Mouse (Mus musculus) urinary bladder, postnatal 4 days (tissue): Measurements from ENCODE around the gene Adgrl3.

ENCODE experiments used
- DNase-seq, 2 experiments: peaks; one replicate each; pipeline ENCODE4 v3.0.0; 2021 to 2022; ENCODE audit warnings: low spot score in 2 of 2

The Adgrl3 gene

GRCm38 (mm10) chr5:81225486-81225885 is 205.5 kb downstream of the Adgrl3 start:
- no peak for DNase-seq

- no peak for DNase-seq
These were observed 207.3 kb downstream of the Adgrl3 start for GRCm38 (mm10) chr5:81227256-81227655.

DNA sequence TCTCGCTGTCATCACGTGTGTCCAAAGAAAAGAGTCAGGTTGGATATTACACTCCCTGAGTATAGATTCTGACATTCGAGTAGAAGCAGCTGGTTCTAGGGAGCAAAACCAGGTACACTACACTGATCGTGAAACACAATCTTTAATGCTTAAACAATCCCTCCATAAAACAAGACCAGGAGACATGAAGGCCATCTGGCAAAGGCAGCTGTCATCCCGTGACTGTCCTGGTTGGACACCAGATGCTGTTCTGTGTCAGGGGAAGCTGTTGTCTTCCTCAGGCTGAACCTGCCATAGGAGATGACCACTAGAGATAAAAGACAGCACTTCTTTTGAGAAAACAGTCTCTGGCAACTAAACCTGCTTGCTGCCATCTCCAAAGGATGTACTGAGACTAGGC is 228.8 kb downstream of the Adgrl3 start:
- no peak for DNase-seq

DNA sequence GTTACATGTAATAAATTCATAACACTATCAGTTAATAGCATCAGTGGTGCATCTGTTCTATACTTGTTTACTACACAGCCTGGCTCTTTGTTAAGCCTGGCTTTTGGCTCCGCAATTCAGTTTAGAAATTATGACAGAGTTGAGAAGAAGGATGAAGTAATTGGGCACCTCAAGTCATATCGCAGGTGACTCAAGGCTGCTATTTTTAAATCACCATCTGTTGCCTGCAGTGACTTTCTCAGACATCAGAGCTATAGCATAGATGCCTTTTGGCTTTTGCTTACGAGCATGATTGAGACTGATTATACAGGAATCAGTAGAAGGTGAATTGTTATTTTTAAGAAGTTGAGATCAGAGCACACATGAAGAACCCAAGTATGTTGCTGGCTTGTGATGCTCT is 236.2 kb downstream of the Adgrl3 start:
- no peak for DNase-seq

DNA sequence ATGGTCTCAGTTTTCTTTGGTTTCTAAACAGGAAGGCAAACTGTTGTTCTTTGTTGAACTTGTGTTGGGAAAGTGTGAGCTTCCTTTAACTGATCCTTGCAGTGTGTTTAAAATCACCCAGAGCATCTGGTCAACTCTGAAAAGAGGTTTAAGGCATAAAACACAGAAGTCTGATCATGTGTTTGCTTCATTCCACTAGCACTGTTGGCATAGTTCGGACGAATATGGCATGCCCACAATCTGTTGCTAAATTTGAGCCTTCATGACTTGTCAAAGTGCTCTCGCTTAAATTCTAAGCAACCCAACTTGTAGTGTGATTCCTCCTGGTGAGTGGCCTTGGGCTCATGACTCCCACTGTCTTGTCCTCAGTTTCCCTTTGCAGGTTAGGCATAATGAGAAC is 249.8 kb downstream of the Adgrl3 start:
- DNase-seq, result no peak

- no peak for DNase-seq
These were observed 255.6 kb downstream of the Adgrl3 start for GRCm38 (mm10) chr5:81275346-81276047.

- DNase-seq, result no peak
These were observed 259.3 kb downstream of the Adgrl3 start for GRCm38 (mm10) chr5:81279246-81279645.

DNA sequence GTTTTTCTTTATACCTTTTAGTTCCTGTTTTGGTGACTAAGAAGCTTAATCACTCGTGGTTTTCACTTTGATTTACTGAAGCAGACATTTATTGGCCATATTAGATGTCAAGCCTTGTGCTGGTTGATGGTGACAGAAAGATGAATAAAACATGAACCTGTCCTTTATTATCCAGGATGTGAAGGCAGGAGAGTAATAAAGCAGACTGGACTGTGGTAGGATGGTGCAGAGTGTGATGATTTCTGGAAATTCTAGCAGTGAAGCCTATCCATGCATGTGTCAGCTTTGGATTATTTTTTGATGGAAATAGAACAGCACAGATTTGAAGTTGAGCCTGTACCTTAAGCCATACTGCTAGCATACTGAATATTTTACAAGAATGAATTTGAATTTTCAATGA is 265.7 kb downstream of the Adgrl3 start:
- DNase-seq, result no peak

- DNase-seq, result no peak
These were observed 281.9 kb downstream of the Adgrl3 start for GRCm38 (mm10) chr5:81301874-81302273.

DNA sequence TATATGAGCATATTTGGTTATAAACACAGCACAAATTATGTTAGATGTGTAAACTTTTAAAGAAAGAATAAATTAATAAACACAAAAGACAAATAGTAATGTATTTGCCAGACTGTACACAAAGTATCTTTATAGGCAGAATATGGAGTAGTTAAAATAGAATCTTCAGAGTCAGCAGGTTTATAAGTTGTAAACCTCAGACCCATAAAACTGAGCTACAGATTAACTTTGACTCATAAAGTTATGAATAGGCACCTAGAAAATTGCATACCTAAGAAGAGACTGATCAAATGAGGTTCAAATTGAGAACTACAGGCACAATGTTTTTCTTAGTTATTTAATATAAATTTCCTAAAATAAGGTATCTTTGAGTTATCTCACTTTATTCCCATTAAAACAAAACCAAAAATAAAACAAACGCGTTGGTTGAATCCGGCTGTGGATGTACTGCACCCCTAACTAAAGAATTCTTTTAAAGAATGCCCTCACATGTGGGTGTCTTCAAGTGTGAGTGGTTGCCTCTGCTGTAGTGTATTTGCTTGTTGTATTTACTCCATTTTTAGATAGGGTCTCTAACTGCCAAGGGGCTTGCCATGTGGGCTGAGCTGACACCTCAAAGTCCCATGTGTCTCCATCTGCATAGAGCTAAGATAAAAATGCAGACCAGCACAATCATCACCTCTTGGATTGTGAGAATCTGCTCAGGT is 297.6 kb downstream of the Adgrl3 start:
- DNase-seq, result no peak

DNA sequence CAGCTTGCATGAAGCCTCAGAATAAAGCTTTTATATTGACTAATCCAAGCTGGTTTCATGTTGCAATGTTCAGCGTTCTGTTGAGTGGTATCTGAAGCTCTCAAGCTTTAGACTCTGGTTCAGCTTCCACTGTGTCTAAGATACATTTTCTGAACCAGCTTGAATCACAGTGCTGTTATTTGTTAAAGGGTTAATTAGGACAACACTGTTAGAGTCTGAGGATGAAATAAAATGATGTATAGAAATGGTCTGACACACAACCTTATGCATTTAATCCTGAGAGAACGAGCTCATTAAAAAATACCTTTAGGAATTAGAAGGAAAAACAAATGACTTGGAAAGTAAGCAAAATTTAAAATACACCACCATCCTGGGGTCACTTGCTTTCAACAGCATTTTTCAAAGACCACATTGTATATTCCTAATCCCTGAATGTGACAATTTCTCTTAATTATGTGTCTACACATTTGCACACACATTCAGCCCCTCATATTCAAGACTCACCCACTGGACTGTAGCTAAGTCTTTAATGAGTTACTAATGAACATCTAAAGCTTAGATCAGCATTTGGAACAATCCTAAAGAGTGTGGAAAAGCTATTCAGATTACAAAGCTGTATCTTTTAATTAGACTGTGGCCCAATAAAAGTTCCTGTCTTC is 301.5 kb downstream of the Adgrl3 start:
- DNase-seq, result no peak

- DNase-seq, result no peak
These were observed 302.1 kb downstream of the Adgrl3 start for GRCm38 (mm10) chr5:81322064-81322463.

DNA sequence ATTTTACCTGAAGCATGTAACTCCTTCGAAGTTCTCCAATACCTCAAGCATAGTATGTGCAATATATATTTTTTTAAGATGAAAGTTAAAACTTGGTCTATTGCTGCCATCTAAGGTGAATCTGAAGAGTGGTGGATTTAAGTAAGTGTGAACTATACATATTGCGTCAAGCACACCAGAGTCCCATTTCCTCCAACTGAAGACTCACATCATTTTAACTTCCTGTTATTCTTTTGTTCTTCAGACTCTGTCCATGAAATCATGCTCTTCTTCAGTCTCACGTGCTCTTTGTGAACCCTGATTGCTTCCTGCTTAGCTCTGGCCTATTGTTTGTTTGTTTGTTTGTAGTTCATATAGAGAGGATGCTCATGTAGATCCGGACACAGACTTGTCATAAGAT is 307.0 kb downstream of the Adgrl3 start:
- no peak for DNase-seq

- DNase-seq, result no peak
These were observed 307.5 kb downstream of the Adgrl3 start for GRCm38 (mm10) chr5:81327392-81327791.

DNA sequence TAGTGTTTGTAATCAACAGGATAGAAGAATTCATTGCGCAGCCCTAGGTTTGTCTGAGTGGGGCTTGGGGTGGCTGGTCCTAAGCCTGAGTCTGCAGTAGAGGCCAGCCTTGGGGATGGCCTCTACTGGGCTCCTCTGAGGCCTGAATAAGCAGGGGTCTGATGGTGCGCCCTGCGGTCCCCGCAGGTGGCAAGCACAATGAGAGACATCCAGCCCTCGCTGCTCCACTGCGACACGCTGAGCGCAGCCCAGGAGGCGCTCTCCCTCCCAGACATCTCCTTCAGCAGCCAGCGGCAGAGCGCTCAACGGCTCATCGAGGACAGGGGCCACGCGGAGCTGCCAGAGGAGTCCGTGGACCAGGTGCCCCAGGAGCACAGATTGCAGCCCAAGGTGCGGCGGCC is 309.6 kb downstream of the Adgrl3 start:
- DNase-seq, result no peak

GRCm38 (mm10) chr5:81344330-81344729 is 324.4 kb downstream of the Adgrl3 start:
- DNase-seq, result no peak

DNA sequence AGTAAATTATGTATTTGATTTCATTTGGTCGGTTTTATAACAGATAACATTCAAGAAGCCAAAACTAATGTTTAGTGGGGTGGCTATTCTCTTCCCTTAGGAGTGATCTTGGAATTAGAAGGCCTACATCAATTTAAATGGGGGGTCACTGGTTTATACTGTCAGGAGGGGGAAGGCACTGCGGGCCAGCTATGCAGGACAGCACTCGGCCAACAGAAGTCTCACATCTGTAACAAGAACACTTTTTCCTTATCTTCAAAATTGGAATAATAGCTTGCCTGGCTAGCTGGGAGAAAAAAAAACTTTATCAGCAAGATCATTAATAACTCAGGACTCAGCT is 325.1 kb downstream of the Adgrl3 start:
- no peak for DNase-seq

- no peak for DNase-seq
These were observed 325.6 kb downstream of the Adgrl3 start for GRCm38 (mm10) chr5:81345436-81346131.

GRCm38 (mm10) chr5:81347571-81347970 is 327.6 kb downstream of the Adgrl3 start:
- DNase-seq, result no peak

- no peak for DNase-seq
These were observed 339.6 kb downstream of the Adgrl3 start for GRCm38 (mm10) chr5:81359560-81359959.

- no peak for DNase-seq
These were observed 344.3 kb downstream of the Adgrl3 start for GRCm38 (mm10) chr5:81364198-81364643.

- no peak for DNase-seq
These were observed 345.3 kb downstream of the Adgrl3 start for GRCm38 (mm10) chr5:81365250-81365649.
